Mouse (Mus musculus): Measurements from ENCODE around the gene Ccar1. TPM values are rescaled to one million over a fixed set of nuclear protein-coding genes. Genes with fewer than 3 reads are reported as not detected.
A peak's percentile ranks its signal among the peaks of the same experiment; 100 is the strongest.
"Not testable (repeated sequence)": the region's sequence is repeated elsewhere in the genome, so short reads cannot be mapped to it uniquely, and the experiment has no call there.

The Ccar1 gene
- polyA plus RNA-seq, 1 experiment: 77.7 TPM

DNA sequence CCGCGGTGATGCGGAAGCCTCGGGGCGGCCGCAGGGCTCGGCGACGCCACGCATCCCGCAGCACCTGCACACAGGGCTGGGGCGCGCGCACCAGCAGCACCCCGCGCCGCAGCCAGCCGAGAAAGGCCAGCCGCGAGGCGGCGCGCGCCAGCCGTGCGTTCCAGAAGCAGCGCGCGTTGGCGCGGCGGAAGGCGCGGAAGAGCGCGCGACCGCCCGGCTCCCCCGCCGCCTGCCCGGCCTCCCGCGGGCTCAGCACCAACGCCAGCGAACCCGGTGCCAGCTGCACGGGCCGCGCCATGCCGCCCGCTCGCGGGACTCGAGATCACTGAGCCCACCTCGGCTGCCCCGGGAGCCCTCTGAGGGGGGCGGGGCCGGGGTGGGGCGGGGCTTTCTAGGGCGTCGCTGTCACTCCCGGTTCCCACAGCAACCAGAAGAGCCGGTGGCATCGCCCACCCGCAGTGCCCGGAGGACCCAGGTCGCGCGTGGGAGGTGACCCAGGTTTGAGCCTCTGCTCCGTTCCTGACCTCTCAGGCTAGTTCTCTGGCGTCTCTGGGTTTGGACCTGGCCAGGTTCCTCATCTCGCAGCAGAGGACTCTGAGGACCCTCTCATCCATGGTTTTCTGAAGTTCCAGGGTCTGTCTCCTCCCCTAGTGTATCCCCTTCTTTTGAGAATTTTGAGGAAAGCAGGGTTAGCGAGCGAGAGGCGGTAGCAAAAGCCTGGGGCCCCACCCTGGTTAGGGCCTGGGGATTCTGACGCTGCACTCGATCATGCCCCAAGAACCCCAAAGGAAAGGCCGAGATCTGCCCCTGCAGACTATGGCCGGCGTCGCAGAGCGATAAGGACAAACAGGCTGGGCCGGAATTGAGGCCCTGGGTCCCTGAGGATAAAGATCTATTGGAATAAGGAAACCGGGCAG lies 66.1 kb downstream of the Ccar1 start, which contains the start of gene Stox1:
TSS of gene Stox1 (minus strand) at position 358 of the 917 bp plus-strand sequence.
- H3K27me3 ChIP-seq (ENCODE audit: control insufficient read depth, insufficient read depth, low read length): peaks cover 12% of the 10 kb centered on the region
- H3K36me3 ChIP-seq (ENCODE audit: control insufficient read depth, insufficient read depth, low read length): no peaks in the 10 kb centered on the region
- H3K4me3 ChIP-seq (ENCODE audit: low read depth, low read length): peak within 1 kb of the TSS; percentile 79
- 0 out of 2 replicates have a peak, but pooled peaks cover 5% of the 10 kb centered on the region for H3K4me1 ChIP-seq (ENCODE audit: control insufficient read depth, insufficient read depth, insufficient read length, low read length)
- 2% methylated on average over 83 of the region's 85 CpGs for WGBS
- no peak for TF ChIP-seq POLR2A (IDR thresholded peaks at IDR 0.05; ENCODE audit: low read depth, low read length)
- TF ChIP-seq CTCF (IDR thresholded peaks at IDR 0.05; ENCODE audit: extremely low read depth, insufficient read length, insufficient replicate concordance, low read depth, low read length): no peak
- H3K27ac ChIP-seq (ENCODE audit: insufficient read depth, low read depth, low read length): no peak within 1 kb of the TSS

- TF ChIP-seq CTCF (IDR thresholded peaks at IDR 0.05; ENCODE audit: extremely low read depth, insufficient read length, insufficient replicate concordance, low read depth, low read length) (no peak), POLR2A (IDR thresholded peaks at IDR 0.05; ENCODE audit: low read depth, low read length) (no peak)
- Histone ChIP-seq H3K27ac (ENCODE audit: insufficient read depth, low read depth, low read length) (no peak overlapping the region), H3K4me3 (ENCODE audit: low read depth, low read length) (no peak overlapping the region), H3K36me3 (ENCODE audit: control insufficient read depth, insufficient read depth, low read length) (no peaks in the 10 kb centered on the region), H3K27me3 (ENCODE audit: control insufficient read depth, insufficient read depth, low read length) (peaks cover 12% of the 10 kb centered on the region), H3K4me1 (ENCODE audit: control insufficient read depth, insufficient read depth, insufficient read length, low read length) (0 out of 2 replicates have a peak, but pooled peaks cover 5% of the 10 kb centered on the region)
- WGBS: 16% methylated on average over 7 of the region's 7 CpGs
Measured at GRCm38 (mm10) chr10:62724936-62725335, 67.2 kb downstream of the Ccar1 start.

- H3K4me3 ChIP-seq (ENCODE audit: low read depth, low read length): no peak overlapping the region
- H3K4me1 ChIP-seq (ENCODE audit: control insufficient read depth, insufficient read depth, insufficient read length, low read length): 0 out of 2 replicates have a peak, but pooled peaks cover 5% of the 10 kb centered on the region
- H3K27me3 ChIP-seq (ENCODE audit: control insufficient read depth, insufficient read depth, low read length): peaks cover 12% of the 10 kb centered on the region
- H3K27ac ChIP-seq (ENCODE audit: insufficient read depth, low read depth, low read length): no peak overlapping the region
- no peaks in the 10 kb centered on the region for H3K36me3 ChIP-seq (ENCODE audit: control insufficient read depth, insufficient read depth, low read length)
- WGBS: 53% methylated on average over 4 of the region's 4 CpGs
- no peak for TF ChIP-seq CTCF (IDR thresholded peaks at IDR 0.05; ENCODE audit: extremely low read depth, insufficient read length, insufficient replicate concordance, low read depth, low read length)
- no peak for TF ChIP-seq POLR2A (IDR thresholded peaks at IDR 0.05; ENCODE audit: low read depth, low read length)
Measured at GRCm38 (mm10) chr10:62722701-62723100, 69.4 kb downstream of the Ccar1 start.

DNA sequence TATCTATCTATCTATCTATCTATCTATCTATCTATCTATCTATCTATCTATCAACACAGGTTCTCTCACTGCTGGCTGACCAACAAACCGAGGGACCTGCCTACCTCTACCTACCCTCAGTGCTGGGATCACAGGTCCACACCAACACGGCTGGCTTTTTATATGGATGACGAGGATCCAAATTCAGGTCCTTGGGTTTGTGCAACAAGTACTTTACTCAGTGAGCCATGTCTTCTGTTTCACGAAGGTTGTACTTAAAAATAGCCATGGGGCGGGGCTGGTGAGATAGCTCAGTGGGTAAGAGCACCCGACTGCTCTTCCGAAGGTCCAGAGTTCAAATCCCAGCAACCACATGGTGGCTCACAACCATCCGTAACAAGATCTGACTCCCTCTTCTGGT lies 71.5 kb downstream of the Ccar1 start:
- H3K36me3 ChIP-seq (ENCODE audit: control insufficient read depth, insufficient read depth, low read length); H3K4me3 ChIP-seq (ENCODE audit: low read depth, low read length); H3K4me1 ChIP-seq (ENCODE audit: control insufficient read depth, insufficient read depth, insufficient read length, low read length); H3K27me3 ChIP-seq (ENCODE audit: control insufficient read depth, insufficient read depth, low read length); H3K27ac ChIP-seq (ENCODE audit: insufficient read depth, low read depth, low read length): not testable (repeated sequence)
- WGBS: 65% methylated on average over 8 of the region's 8 CpGs

DNA sequence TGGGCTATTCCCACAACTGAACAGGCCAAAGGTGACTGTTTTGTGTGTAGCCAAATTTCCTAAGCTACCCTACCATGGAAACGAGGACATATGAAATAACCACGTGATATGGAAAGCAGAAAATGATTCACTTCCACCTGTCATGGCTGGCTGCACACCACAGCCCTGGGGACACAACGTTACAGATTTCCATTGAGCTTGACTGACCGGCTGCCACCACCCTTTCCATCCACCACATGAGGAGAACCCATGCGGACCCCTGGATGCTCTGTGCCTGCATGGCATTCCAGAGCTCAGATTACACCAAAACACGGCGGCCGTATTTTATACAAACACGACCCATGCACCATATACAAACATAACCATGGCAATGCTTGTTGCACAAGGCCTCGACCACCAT lies 78.6 kb downstream of the Ccar1 start:
- H3K4me3 ChIP-seq (ENCODE audit: low read depth, low read length): no peak overlapping the region
- 71% methylated on average over 10 of the region's 10 CpGs for WGBS
- TF ChIP-seq CTCF (IDR thresholded peaks at IDR 0.05; ENCODE audit: extremely low read depth, insufficient read length, insufficient replicate concordance, low read depth, low read length): no peak
- no peaks in the 10 kb centered on the region for H3K4me1 ChIP-seq (ENCODE audit: control insufficient read depth, insufficient read depth, insufficient read length, low read length)
- H3K36me3 ChIP-seq (ENCODE audit: control insufficient read depth, insufficient read depth, low read length): no peaks in the 10 kb centered on the region
- no peak overlapping the region for H3K27ac ChIP-seq (ENCODE audit: insufficient read depth, low read depth, low read length)
- H3K27me3 ChIP-seq (ENCODE audit: control insufficient read depth, insufficient read depth, low read length): no peaks in the 10 kb centered on the region

GRCm38 (mm10) chr10:62703579-62703978 lies 88.5 kb downstream of the Ccar1 start:
- Histone ChIP-seq H3K4me1 (ENCODE audit: control insufficient read depth, insufficient read depth, insufficient read length, low read length) (no peaks in the 10 kb centered on the region), H3K4me3 (ENCODE audit: low read depth, low read length) (no peak overlapping the region), H3K27ac (ENCODE audit: insufficient read depth, low read depth, low read length) (no peak overlapping the region), H3K27me3 (ENCODE audit: control insufficient read depth, insufficient read depth, low read length) (no peaks in the 10 kb centered on the region), H3K36me3 (ENCODE audit: control insufficient read depth, insufficient read depth, low read length) (no peaks in the 10 kb centered on the region)
- TF ChIP-seq POLR2A (IDR thresholded peaks at IDR 0.05; ENCODE audit: low read depth, low read length) (no peak), CTCF (IDR thresholded peaks at IDR 0.05; ENCODE audit: extremely low read depth, insufficient read length, insufficient replicate concordance, low read depth, low read length) (no peak)
- WGBS: 65% methylated on average over 4 of the region's 4 CpGs

DNA sequence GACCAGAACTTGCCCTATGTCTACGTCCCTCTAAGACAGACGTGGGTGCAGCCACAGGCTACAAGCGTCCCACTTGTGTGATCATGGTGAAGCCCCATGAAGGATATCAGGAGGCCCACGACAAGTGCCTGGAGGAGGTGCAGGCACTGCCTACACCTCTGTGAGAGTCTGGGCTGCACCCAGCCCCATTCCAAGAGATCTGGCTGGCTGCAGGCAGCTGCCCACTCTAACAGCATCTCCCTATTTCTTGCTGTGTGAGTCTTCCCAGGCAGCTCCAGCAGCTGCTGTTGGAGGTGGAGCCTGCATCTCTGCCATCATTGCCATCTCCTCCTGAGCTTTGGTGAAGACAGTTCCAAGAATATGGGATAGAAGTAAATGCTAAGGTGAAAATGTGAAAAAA lies 89.7 kb downstream of the Ccar1 start:
- 81% methylated on average over 4 of the region's 4 CpGs for WGBS
- TF ChIP-seq POLR2A (IDR thresholded peaks at IDR 0.05; ENCODE audit: low read depth, low read length): no peak
- TF ChIP-seq CTCF (IDR thresholded peaks at IDR 0.05; ENCODE audit: extremely low read depth, insufficient read length, insufficient replicate concordance, low read depth, low read length): no peak
- H3K36me3 ChIP-seq (ENCODE audit: control insufficient read depth, insufficient read depth, low read length): no peaks in the 10 kb centered on the region
- no peak overlapping the region for H3K4me3 ChIP-seq (ENCODE audit: low read depth, low read length)
- no peaks in the 10 kb centered on the region for H3K4me1 ChIP-seq (ENCODE audit: control insufficient read depth, insufficient read depth, insufficient read length, low read length)
- no peaks in the 10 kb centered on the region for H3K27me3 ChIP-seq (ENCODE audit: control insufficient read depth, insufficient read depth, low read length)
- H3K27ac ChIP-seq (ENCODE audit: insufficient read depth, low read depth, low read length): no peak overlapping the region

Other genes with a start within 250 kb of the Ccar1 start
- 21.0 and 21.2 TPM in 2 replicates for gene Kif1bp, start 213.8 kb downstream of the Ccar1 start, polyA plus RNA-seq (2012; rRNA removed)
- gene Ddx21, start 190.0 kb downstream of the Ccar1 start, polyA plus RNA-seq (2012; rRNA removed): 1.9 and 2.3 TPM in 2 replicates
- 1.3 and 2.8 TPM in 2 replicates for gene Ddx50, start 141.1 kb downstream of the Ccar1 start, polyA plus RNA-seq (2012; rRNA removed)
- gene Stox1, start 66.2 kb downstream of the Ccar1 start, polyA plus RNA-seq (2012; rRNA removed): 0.11 and 0.14 TPM in 2 replicates
- 0.23 and 0.38 TPM in 2 replicates for gene Tet1, start 116.7 kb upstream of the Ccar1 start, polyA plus RNA-seq (2012; rRNA removed)
- gene Slc25a16, start 128.3 kb upstream of the Ccar1 start, polyA plus RNA-seq (2012; rRNA removed): 25.3 and 31.0 TPM in 2 replicates
- gene Dna2, start 154.7 kb upstream of the Ccar1 start, polyA plus RNA-seq (2012; rRNA removed): 1.4 and 3.0 TPM in 2 replicates
- gene Rufy2, start 187.9 kb upstream of the Ccar1 start, polyA plus RNA-seq (2012; rRNA removed): 1.1 TPM in 2 replicates
- gene Hnrnph3, start 231.9 kb upstream of the Ccar1 start, polyA plus RNA-seq (2012; rRNA removed): 2.7 and 9.4 TPM in 2 replicates
- gene Pbld2, start 232.0 kb upstream of the Ccar1 start, polyA plus RNA-seq (2012; rRNA removed): 21.8 and 34.1 TPM in 2 replicates

All from small intestine, adult 2 months (tissue).